Mouse (Mus musculus): ENCODE data around the gene Rnf216.

- no peak for TF ChIP-seq POLR2A (IDR thresholded peaks at IDR 0.05; ENCODE audit: borderline replicate concordance, low read depth, low read length)
- no peak for TF ChIP-seq CTCF (IDR thresholded peaks at IDR 0.05; ENCODE audit: low read depth, low read length)
These were observed 60.1 kb downstream of the Rnf216 start for GRCm38 (mm10) chr5:143052677-143053076.
